ENCODE assay signal across 18 mouse cellular contexts in the genomic region with DNA sequence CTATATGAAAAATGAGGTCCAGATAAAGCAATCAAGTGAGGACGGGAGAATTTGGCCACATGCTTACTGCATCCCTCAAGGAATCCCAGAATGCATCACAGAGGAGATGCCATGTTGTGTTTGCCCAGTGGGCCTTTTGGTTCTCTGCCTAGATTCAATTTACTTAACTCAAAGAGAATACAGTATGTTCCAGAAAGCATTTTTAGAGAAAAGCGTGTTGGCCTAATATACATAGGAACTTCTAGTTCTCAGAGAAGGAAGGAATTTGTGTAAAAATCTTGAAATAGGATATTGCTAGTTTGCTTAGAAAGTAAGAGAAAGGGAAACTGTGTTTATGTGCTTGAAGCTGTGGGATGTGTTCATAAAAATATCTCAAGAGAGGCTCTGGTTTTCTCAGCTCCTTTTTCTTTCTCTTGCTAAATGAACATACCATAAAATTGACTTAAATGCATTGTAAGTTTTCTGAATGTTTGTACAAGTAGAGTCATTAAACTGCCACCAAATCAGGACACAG.
DNase-seq lines count a peak whose midpoint lies in the region; ATAC-seq lines count a peak whose summit lies in the region.
"Had no signal": no experiment of that assay in that cellular context is flagged by ENCODE, and none has a peak within 500 bp of the region (broad histone marks: within the 10 kb centered on the region; RNA-seq: fewer than 3 reads in every experiment).

No protein-coding gene starts in this region.

- H3K4me3 ChIP-seq in midbrain, embryonic 14.5 days (replicated peaks; ENCODE audit: low read depth, low read length): no peak overlapping the region
- H3K4me3 ChIP-seq: embryonic facial prominence, embryonic 10.5 days; embryonic facial prominence, embryonic 12.5 days; forebrain, embryonic 13.5 days; forebrain, embryonic 15.5 days had no signal

- H3K27me3 ChIP-seq in midbrain, embryonic 14.5 days (ENCODE audit: control insufficient read depth, insufficient read depth, low read length): no peaks in the 10 kb centered on the region
- H3K27me3 ChIP-seq: embryonic facial prominence, embryonic 12.5 days; forebrain, embryonic 13.5 days; forebrain, embryonic 15.5 days had no signal

- no peaks in the 10 kb centered on the region for H3K9me3 ChIP-seq in midbrain, embryonic 14.5 days (ENCODE audit: control insufficient read depth, low read length)
- H3K9me3 ChIP-seq: embryonic facial prominence, embryonic 10.5 days; embryonic facial prominence, embryonic 12.5 days; forebrain, embryonic 13.5 days; forebrain, embryonic 15.5 days had no signal

- no peaks in the 10 kb centered on the region for H3K36me3 ChIP-seq in midbrain, embryonic 14.5 days (ENCODE audit: control insufficient read depth, insufficient read depth, low read length)
- H3K36me3 ChIP-seq: embryonic facial prominence, embryonic 10.5 days; embryonic facial prominence, embryonic 12.5 days; forebrain, embryonic 15.5 days had no signal

- no peak overlapping the region for H3K4me2 ChIP-seq in midbrain, embryonic 14.5 days (ENCODE audit: low read length)
- H3K4me2 ChIP-seq: embryonic facial prominence, embryonic 12.5 days; forebrain, embryonic 13.5 days; forebrain, embryonic 15.5 days had no signal

- H3K9ac ChIP-seq in midbrain, embryonic 14.5 days (replicated peaks; ENCODE audit: low read length): no peak overlapping the region
- H3K9ac ChIP-seq: embryonic facial prominence, embryonic 12.5 days; forebrain, embryonic 13.5 days; forebrain, embryonic 15.5 days; forebrain, postnatal 0 days had no signal

- 96% methylated on average over 2 of the region's 2 CpGs for WGBS in midbrain, embryonic 14.5 days

- no peak overlapping the region for H3K27ac ChIP-seq in midbrain, embryonic 14.5 days (replicated peaks; ENCODE audit: low read depth, low read length)
- H3K27ac ChIP-seq: embryonic facial prominence, embryonic 10.5 days; embryonic facial prominence, embryonic 12.5 days; forebrain, embryonic 13.5 days; forebrain, embryonic 15.5 days had no signal

- no peaks in the 10 kb centered on the region for H3K4me1 ChIP-seq in midbrain, embryonic 14.5 days (ENCODE audit: control insufficient read depth, insufficient read depth, low read length)
- H3K4me1 ChIP-seq: embryonic facial prominence, embryonic 10.5 days; embryonic facial prominence, embryonic 12.5 days; forebrain, embryonic 13.5 days; forebrain, embryonic 15.5 days had no signal

- DNase-seq in frontal cortex, adult 2 months (ENCODE audit: extremely low spot score in 1 of 2, low spot score in 1 of 2): peak; percentile 4 to 8
- DNase-seq in frontal cortex, postnatal 36 days (ENCODE audit: low spot score in 2 of 2): no peak
- peak; percentile 41 for DNase-seq in brain, adult 2 months (ENCODE audit: low read depth, low spot score)
- peak; percentile 53 for DNase-seq in telencephalon, adult 2 months (ENCODE audit: low read depth, low spot score)
- DNase-seq in midbrain, embryonic 14.5 days: no peak
- DNase-seq: adrenal gland, adult 2 months; adrenal gland, postnatal 10 days; adrenal gland, postnatal 25 days; cerebellum, adult 11-12 months; cerebellum, adult 2 months; cerebellum, adult 9-10 months; cerebellum, postnatal 10 days; cerebellum, postnatal 25 days; forebrain, postnatal 0 days had no signal

- no peak for ATAC-seq in midbrain, embryonic 14.5 days (ENCODE audit: low FRiP score, low TSS enrichment)
- ATAC-seq: forebrain, embryonic 13.5 days; forebrain, embryonic 15.5 days; forebrain, postnatal 0 days had no signal

Comparison
In these comparisons a context has a peak if more than half of its experiments do, and no peak if none do; other contexts are left out.
1. DNase-seq: peak in frontal cortex, adult 2 months (2 of 2), brain, adult 2 months (single experiment) and telencephalon, adult 2 months (single experiment); none in frontal cortex, postnatal 36 days (0 of 2) and midbrain, embryonic 14.5 days (single experiment).